Mouse (Mus musculus): ENCODE data around the gene Ifitm5.

Ifitm5 gene

GRCm38 (mm10) chr7:140899121-140899520, 51.0 kb downstream of the Ifitm5 start:
- no peak for DNase-seq (ENCODE audit: low read depth, low spot score)
